Mouse (Mus musculus) intestine, embryonic 15.5 days (tissue): ENCODE data around the gene Gm49378. TPM values are rescaled to one million over a fixed set of nuclear protein-coding genes. Genes with fewer than 3 reads are reported as not detected.

Source experiments
- ATAC-seq: fragments of 200-750 bp; cut with Nextera tagmentation; 2 replicates; pipeline ENCODE4 v1.8.0; 2017; ENCODE audit warnings: moderate TSS enrichment, moderate library complexity
- H3K27ac ChIP-seq: fragments of 300-500 bp; sonication (generic); 2 replicates; pipeline ENCODE4 v1.5.1; 2015; ENCODE audit warnings: mild to moderate bottlenecking, inconsistent platforms
- H3K27me3 ChIP-seq: fragments of 300-500 bp; sonication (generic); replicated peaks from 2 replicates; pipeline ENCODE4 v1.6.1; 2015; ENCODE audit warnings: inconsistent platforms
- H3K36me3 ChIP-seq: fragments of 300-500 bp; sonication (generic); 2 replicates; pipeline ENCODE4 v1.6.1; 2015; ENCODE audit warnings: inconsistent platforms
- H3K4me1 ChIP-seq: fragments of 300-500 bp; sonication (generic); replicated peaks from 2 replicates; pipeline ENCODE4 v1.6.1; 2015; ENCODE audit warnings: inconsistent platforms
- H3K4me2 ChIP-seq: fragments of 300-500 bp; sonication (generic); replicated peaks from 2 replicates; pipeline ENCODE4 v1.6.1; 2015; ENCODE audit warnings: mild to moderate bottlenecking, inconsistent platforms
- H3K4me3 ChIP-seq: fragments of 300-500 bp; sonication (generic); replicated peaks from 2 replicates; pipeline ENCODE4 v1.5.1; 2015; ENCODE audit warnings: inconsistent platforms
- H3K9ac ChIP-seq: fragments of 300-500 bp; sonication (generic); 2 replicates; pipeline ENCODE4 v1.6.1; 2015; ENCODE audit warnings: inconsistent platforms
- H3K9me3 ChIP-seq: fragments of 300-500 bp; sonication (generic); 2 replicates; pipeline ENCODE4 v1.6.1; 2016; ENCODE audit warnings: inconsistent platforms
- WGBS: fragments of 180-500 bp; shearing (Covaris S2); methylation state at CpG from one replicate; pipeline ENCODE4 v1.1.7; 2015; 5-methylcytosine and 5-hydroxymethylcytosine counted together
- polyA plus RNA-seq: library from polyadenylated mRNA; unstranded; fragments of >200 nt; fragmentation: Nextera tagmentation; extraction: Ambion mirVana; gene quantifications from 2 replicates; pipeline ENCODE4 v1.2.1, GENCODE M21; 2015

Gene Gm49378
- 0.86 and 2.6 TPM in 2 replicates for polyA plus RNA-seq

GRCm38 (mm10) chr14:55637795-55638194 is at the start of gene Gm49378:
Gm49378 (minus strand) TSS chr14:55637895.
- Histone ChIP-seq H3K27me3 (no peaks in the 10 kb centered on the region), H3K4me2 (no peak within 1 kb of the TSS), H3K36me3 (peaks cover 47% of the 10 kb centered on the region), H3K9me3 (no peaks in the 10 kb centered on the region), H3K27ac (no peak within 1 kb of the TSS), H3K4me3 (no peak within 1 kb of the TSS), H3K4me1 (peaks cover 6% of the 10 kb centered on the region), H3K9ac (no peak within 1 kb of the TSS)
- ATAC-seq = no peak
- 94% methylated on average over 9 of the region's 9 CpGs for WGBS

GRCm38 (mm10) chr14:55682118-55682493 is 44.4 kb upstream of the Gm49378 start:
- ATAC-seq = peak; percentile 27
- H3K27ac ChIP-seq = no peak overlapping the region
- H3K27me3 ChIP-seq = no peaks in the 10 kb centered on the region
- H3K36me3 ChIP-seq = peaks cover 21% of the 10 kb centered on the region
- H3K9ac ChIP-seq = peak overlapping the region; percentile 76
- peak overlapping the region; percentile 76 for H3K4me3 ChIP-seq
- WGBS = 14% methylated on average over 3 of the region's 3 CpGs
- H3K4me2 ChIP-seq = peak overlapping the region; percentile 83
- H3K9me3 ChIP-seq = no peaks in the 10 kb centered on the region
- peaks cover 8% of the 10 kb centered on the region for H3K4me1 ChIP-seq

- peak within 1 kb of the TSS; percentile 91 for H3K27ac ChIP-seq
- WGBS = under 1% methylated on average over 66 of the region's 66 CpGs
- peak within 1 kb of the TSS; percentile 76 for H3K9ac ChIP-seq
- peak within 1 kb of the TSS; percentile 83 for H3K4me2 ChIP-seq
- H3K9me3 ChIP-seq = no peaks in the 10 kb centered on the region
- ATAC-seq = peak; percentile 99
- peaks cover 8% of the 10 kb centered on the region for H3K4me1 ChIP-seq
- H3K4me3 ChIP-seq = peak within 1 kb of the TSS; percentile 76
- peaks cover 28% of the 10 kb centered on the region for H3K36me3 ChIP-seq
- H3K27me3 ChIP-seq = no peaks in the 10 kb centered on the region
Measured at GRCm38 (mm10) chr14:55681160-55682117, 43.7 kb upstream of the Gm49378 start, which contains the start of gene Tinf2. Tinf2 (minus strand) TSS chr14:55681820.

- Histone ChIP-seq H3K9me3 (no peaks in the 10 kb centered on the region), H3K27ac (no peak overlapping the region), H3K4me1 (peaks cover 14% of the 10 kb centered on the region), H3K9ac (no peak overlapping the region), H3K4me3 (no peak overlapping the region), H3K36me3 (peaks cover 34% of the 10 kb centered on the region), H3K27me3 (no peaks in the 10 kb centered on the region), H3K4me2 (no peak overlapping the region)
- no peak for ATAC-seq
- WGBS = 82% methylated on average over 4 of the region's 4 CpGs
Measured at GRCm38 (mm10) chr14:55677615-55678014, 39.9 kb upstream of the Gm49378 start.

- H3K4me3 ChIP-seq = peak overlapping the region; percentile 65
- no peaks in the 10 kb centered on the region for H3K27me3 ChIP-seq
- H3K4me1 ChIP-seq = peaks cover 17% of the 10 kb centered on the region; the same call in 1 of the 2 replicates
- peak overlapping the region; percentile 72 for H3K4me2 ChIP-seq
- H3K36me3 ChIP-seq = peaks cover 17% of the 10 kb centered on the region
- no peaks in the 10 kb centered on the region for H3K9me3 ChIP-seq
- H3K9ac ChIP-seq = no peak overlapping the region
- ATAC-seq = no peak
- 70% methylated on average over 7 of the region's 7 CpGs for WGBS
- no peak overlapping the region for H3K27ac ChIP-seq
Measured at GRCm38 (mm10) chr14:55672741-55673060, 35.0 kb upstream of the Gm49378 start.

GRCm38 (mm10) chr14:55671833-55672740 is 34.4 kb upstream of the Gm49378 start, which contains the start of the genes Gmpr2 and Nedd8:
Gmpr2 (plus strand) TSS chr14:55671941.
Nedd8 (minus strand) TSS chr14:55672124.
- Histone ChIP-seq H3K4me2 (peak within 1 kb of the TSS; percentile 72), H3K4me3 (peak within 1 kb of the TSS; percentile 65), H3K27me3 (no peaks in the 10 kb centered on the region), H3K4me1 (peaks cover 17% of the 10 kb centered on the region; the same call in 1 of the 2 replicates), H3K9ac (peak within 1 kb of the TSS; percentile 73), H3K36me3 (peaks cover 15% of the 10 kb centered on the region), H3K9me3 (no peaks in the 10 kb centered on the region), H3K27ac (peak within 1 kb of the TSS; percentile 75)
- WGBS = under 1% methylated on average over 38 of the region's 38 CpGs
- ATAC-seq = peak; percentile 99

GRCm38 (mm10) chr14:55671486-55671832 is 33.8 kb upstream of the Gm49378 start:
- ATAC-seq = peak; percentile 54
- Histone ChIP-seq H3K27ac (peak overlapping the region; percentile 75), H3K9me3 (no peaks in the 10 kb centered on the region), H3K27me3 (no peaks in the 10 kb centered on the region), H3K4me1 (peaks cover 17% of the 10 kb centered on the region; the same call in 1 of the 2 replicates), H3K4me2 (peak overlapping the region; percentile 72), H3K9ac (peak overlapping the region; percentile 73), H3K36me3 (peaks cover 10% of the 10 kb centered on the region; the same call in 1 of the 2 replicates), H3K4me3 (peak overlapping the region; percentile 65)
- WGBS = under 1% methylated on average over 12 of the region's 12 CpGs

GRCm38 (mm10) chr14:55660636-55661035 is 22.9 kb upstream of the Gm49378 start:
- H3K27ac ChIP-seq = 0 out of 2 replicates have a peak overlapping the region, but pooled peaks have one; percentile 17

GRCm38 (mm10) chr14:55659960-55660573 is 22.4 kb upstream of the Gm49378 start, which contains the start of gene Mdp1:
Mdp1 (minus strand) TSS chr14:55660508.
- Histone ChIP-seq H3K9me3 (no peaks in the 10 kb centered on the region), H3K4me3 (peak within 1 kb of the TSS; percentile 61), H3K9ac (peak within 1 kb of the TSS; percentile 74), H3K4me1 (peaks cover 4% of the 10 kb centered on the region; the same call in 1 of the 2 replicates), H3K27me3 (no peaks in the 10 kb centered on the region), H3K4me2 (peak within 1 kb of the TSS; percentile 61), H3K36me3 (peaks cover 12% of the 10 kb centered on the region), H3K27ac (peak within 1 kb of the TSS; percentile 60; the same call in 1 of the 2 replicates)
- ATAC-seq = peak; percentile 92
- WGBS = under 1% methylated on average over 39 of the region's 39 CpGs

More at GRCm38 (mm10) chr14:55660636-55661035, 22.9 kb upstream of the Gm49378 start:
- H3K4me3 ChIP-seq = peak overlapping the region; percentile 61
- H3K4me1 ChIP-seq = peaks cover 4% of the 10 kb centered on the region; the same call in 1 of the 2 replicates
- ATAC-seq = peak; percentile 1; the same call in 1 of the 2 replicates
- peak overlapping the region; percentile 61; the same call in 1 of the 2 replicates for H3K4me2 ChIP-seq
- WGBS = 59% methylated on average over 2 of the region's 2 CpGs
- peaks cover 12% of the 10 kb centered on the region for H3K36me3 ChIP-seq
- no peak overlapping the region for H3K9ac ChIP-seq
- no peaks in the 10 kb centered on the region for H3K27me3 ChIP-seq
- H3K9me3 ChIP-seq = no peaks in the 10 kb centered on the region

- peaks cover 4% of the 10 kb centered on the region; the same call in 1 of the 2 replicates for H3K4me1 ChIP-seq
- WGBS = 63% methylated on average over 5 of the region's 5 CpGs
- H3K9ac ChIP-seq = no peak overlapping the region
- no peaks in the 10 kb centered on the region for H3K9me3 ChIP-seq
- 0 out of 2 replicates have a peak overlapping the region, but pooled peaks have one; percentile 9 for H3K4me2 ChIP-seq
- peak overlapping the region; percentile 54; the same call in 1 of the 2 replicates for H3K27ac ChIP-seq
- H3K4me3 ChIP-seq = no peak overlapping the region
- ATAC-seq = peak; percentile 89
- H3K27me3 ChIP-seq = no peaks in the 10 kb centered on the region
- peaks cover 5% of the 10 kb centered on the region; the same call in 1 of the 2 replicates for H3K36me3 ChIP-seq
Measured at GRCm38 (mm10) chr14:55658011-55658410, 20.3 kb upstream of the Gm49378 start.

GRCm38 (mm10) chr14:55656935-55657334 is 19.2 kb upstream of the Gm49378 start:
- no peak for ATAC-seq
- H3K4me2 ChIP-seq = no peak overlapping the region
- H3K27ac ChIP-seq = no peak overlapping the region
- 0 out of 2 replicates have a peak, but pooled peaks cover under 1% of the 10 kb centered on the region for H3K36me3 ChIP-seq
- WGBS = 84% methylated on average over 3 of the region's 3 CpGs
- no peak overlapping the region for H3K4me3 ChIP-seq
- no peaks in the 10 kb centered on the region for H3K27me3 ChIP-seq
- peaks cover 4% of the 10 kb centered on the region; the same call in 1 of the 2 replicates for H3K4me1 ChIP-seq
- H3K9ac ChIP-seq = no peak overlapping the region
- no peaks in the 10 kb centered on the region for H3K9me3 ChIP-seq
